Mouse (Mus musculus): ENCODE data around the gene Pappa. TPM values are rescaled to one million over a fixed set of nuclear protein-coding genes. Genes with fewer than 3 reads are reported as not detected.

Gene Pappa
- total and polyA plus RNA-seq, 2 experiments from 2014 or later: 0.27 to 1.7 TPM

DNA sequence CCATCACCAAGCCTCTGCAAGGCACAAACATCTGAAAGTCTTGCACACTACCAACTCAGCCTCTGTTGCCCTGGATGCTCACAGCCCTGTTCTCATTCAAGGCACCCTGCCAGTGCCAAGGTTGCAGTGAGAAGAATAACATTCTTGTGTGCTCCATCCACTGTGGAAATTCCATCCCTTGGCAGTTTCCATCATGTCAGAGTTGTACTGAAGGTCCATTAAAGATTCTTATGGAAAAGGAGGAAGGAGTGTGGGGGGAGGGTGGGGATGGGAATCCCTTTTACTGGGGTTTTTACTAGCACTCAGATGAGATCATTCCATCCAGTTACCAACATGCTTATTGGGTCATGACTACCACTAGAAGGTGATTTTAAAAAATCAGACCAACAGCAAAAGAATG lies 243.2 kb downstream of the Pappa start:
- H3K36me3 ChIP-seq (ENCODE audit: insufficient read depth): no peaks in the 10 kb centered on the region
- no peak overlapping the region for H3K4me3 ChIP-seq (ENCODE audit: low read depth, low read length)
- no peak for TF ChIP-seq CTCF (IDR thresholded peaks at IDR 0.05; ENCODE audit: low read depth)
- no peaks in the 10 kb centered on the region for H3K27me3 ChIP-seq (ENCODE audit: insufficient read depth, low read length)
- no peaks in the 10 kb centered on the region for H3K9me3 ChIP-seq (ENCODE audit: low read length)
- H3K4me2 ChIP-seq (ENCODE audit: low read depth): no peak overlapping the region
- ATAC-seq (no peak), DNase-seq (no peak)
- no peak overlapping the region for H3K27ac ChIP-seq (ENCODE audit: low read depth, low read length)
- no peak overlapping the region for H3K9ac ChIP-seq
- H3K4me1 ChIP-seq (ENCODE audit: insufficient read depth): no peaks in the 10 kb centered on the region

DNA sequence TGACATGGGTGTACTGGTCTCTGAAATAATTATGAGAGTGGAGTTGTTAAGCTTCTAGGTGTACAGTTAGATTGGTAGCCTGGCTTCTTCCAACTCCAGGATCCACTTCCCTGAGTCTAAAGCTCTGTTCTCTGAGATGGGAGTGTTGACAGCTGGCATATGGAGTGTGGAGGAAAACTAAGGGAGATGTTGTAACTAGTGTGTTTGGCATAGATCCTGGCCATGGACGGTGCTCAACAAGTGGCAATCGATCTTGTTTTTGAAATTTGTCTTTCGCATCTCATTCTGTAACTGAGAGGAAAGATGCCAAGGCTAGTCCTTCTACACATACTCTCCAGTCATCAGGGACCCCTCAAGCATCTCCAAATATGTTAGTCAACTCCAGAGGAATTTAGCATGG lies 248.8 kb downstream of the Pappa start:
- Histone ChIP-seq H3K27ac (ENCODE audit: low read depth, low read length) (no peak overlapping the region), H3K36me3 (ENCODE audit: insufficient read depth) (no peaks in the 10 kb centered on the region), H3K9ac (no peak overlapping the region), H3K4me3 (ENCODE audit: low read depth, low read length) (no peak overlapping the region), H3K9me3 (ENCODE audit: low read length) (no peaks in the 10 kb centered on the region), H3K4me1 (ENCODE audit: insufficient read depth) (no peaks in the 10 kb centered on the region), H3K27me3 (ENCODE audit: insufficient read depth, low read length) (no peaks in the 10 kb centered on the region), H3K4me2 (ENCODE audit: low read depth) (no peak overlapping the region)
- no peak for ATAC-seq
- no peak for DNase-seq
- TF ChIP-seq CTCF (IDR thresholded peaks at IDR 0.05; ENCODE audit: low read depth): no peak
- WGBS: 81% methylated on average over 3 of the region's 3 CpGs

DNA sequence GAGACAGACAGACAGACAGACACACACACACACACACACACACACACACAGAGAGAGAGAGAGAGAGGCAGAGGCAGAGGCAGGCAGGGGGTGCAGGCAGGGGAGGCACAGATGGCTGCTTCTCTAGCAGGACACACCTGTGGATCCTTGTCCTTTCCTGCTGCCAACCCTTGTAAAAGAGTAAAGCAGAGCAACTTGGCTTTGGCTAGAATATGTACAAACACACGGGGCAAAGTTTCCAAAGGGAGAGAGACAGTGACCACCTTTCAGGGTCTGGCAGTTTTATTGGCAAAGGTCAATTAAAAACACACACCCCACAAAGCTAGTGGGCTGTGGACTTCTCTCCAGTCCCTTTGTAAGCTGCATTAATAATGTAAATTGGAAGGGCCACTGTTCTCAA lies 249.9 kb downstream of the Pappa start:
- no peaks in the 10 kb centered on the region for H3K27me3 ChIP-seq (ENCODE audit: insufficient read depth, low read length)
- H3K4me3 ChIP-seq (ENCODE audit: low read depth, low read length): no peak overlapping the region
- H3K4me1 ChIP-seq (ENCODE audit: insufficient read depth): no peaks in the 10 kb centered on the region
- WGBS: 52% methylated on average over 1 of the region's 1 CpGs
- no peak overlapping the region for H3K27ac ChIP-seq (ENCODE audit: low read depth, low read length)
- no peaks in the 10 kb centered on the region for H3K9me3 ChIP-seq (ENCODE audit: low read length)
- DNase-seq (no peak), ATAC-seq (no peak)
- H3K4me2 ChIP-seq (ENCODE audit: low read depth): no peak overlapping the region
- H3K36me3 ChIP-seq (ENCODE audit: insufficient read depth): no peaks in the 10 kb centered on the region
- no peak for TF ChIP-seq CTCF (IDR thresholded peaks at IDR 0.05; ENCODE audit: low read depth)
- no peak overlapping the region for H3K9ac ChIP-seq

DNA sequence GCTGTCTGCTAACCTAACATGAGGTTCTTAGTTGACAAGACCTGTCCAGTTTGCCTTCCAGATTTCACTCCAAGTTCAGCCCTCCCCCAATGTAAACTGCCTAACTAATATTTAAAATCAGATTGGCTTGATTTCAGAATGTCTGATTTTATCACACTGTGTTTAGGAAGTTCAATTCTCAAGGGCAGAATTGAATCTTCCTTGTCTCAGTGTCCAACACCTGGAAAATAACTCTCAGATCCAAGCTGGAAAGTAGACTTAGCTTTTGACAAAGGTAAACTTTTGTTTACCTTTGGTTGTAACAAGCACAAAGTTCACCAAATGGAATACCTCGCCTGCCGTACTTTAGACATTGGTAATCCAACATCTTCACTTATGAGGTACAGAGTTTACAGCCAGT lies 252.6 kb downstream of the Pappa start:
- H3K9me3 ChIP-seq (ENCODE audit: low read length): no peaks in the 10 kb centered on the region
- H3K9ac ChIP-seq: no peak overlapping the region
- no peak overlapping the region for H3K27ac ChIP-seq (ENCODE audit: low read depth, low read length)
- no peak for TF ChIP-seq CTCF (IDR thresholded peaks at IDR 0.05; ENCODE audit: low read depth)
- H3K4me1 ChIP-seq (ENCODE audit: insufficient read depth): no peaks in the 10 kb centered on the region
- no peak overlapping the region for H3K4me3 ChIP-seq (ENCODE audit: low read depth, low read length)
- WGBS: 98% methylated on average over 2 of the region's 2 CpGs
- H3K36me3 ChIP-seq (ENCODE audit: insufficient read depth): no peaks in the 10 kb centered on the region
- H3K4me2 ChIP-seq (ENCODE audit: low read depth): no peak overlapping the region
- DNase-seq (no peak), ATAC-seq (no peak)
- H3K27me3 ChIP-seq (ENCODE audit: insufficient read depth, low read length): no peaks in the 10 kb centered on the region

DNA sequence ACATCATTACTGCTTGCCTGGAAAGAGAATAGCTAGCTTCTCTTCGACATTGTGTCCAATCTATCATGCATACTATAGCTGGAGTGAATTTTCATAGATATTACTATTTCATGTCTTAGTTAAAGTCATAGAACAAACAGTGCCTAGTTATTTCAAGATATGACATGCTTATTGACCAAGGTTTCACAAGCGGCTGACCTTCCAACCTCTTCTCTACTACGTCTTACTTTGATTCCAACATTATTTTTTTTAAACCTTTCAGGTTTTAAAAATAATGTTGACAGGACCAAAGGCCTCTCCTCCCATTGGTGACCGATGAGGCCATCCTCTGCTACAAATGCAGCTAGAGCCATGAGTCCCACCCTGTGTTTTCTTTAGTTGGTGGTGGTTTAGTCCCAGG lies 255.5 kb downstream of the Pappa start:
- Histone ChIP-seq H3K36me3 (ENCODE audit: insufficient read depth) (no peaks in the 10 kb centered on the region), H3K9me3 (ENCODE audit: low read length) (no peaks in the 10 kb centered on the region), H3K27ac (ENCODE audit: low read depth, low read length) (no peak overlapping the region), H3K9ac (no peak overlapping the region), H3K4me1 (ENCODE audit: insufficient read depth) (no peaks in the 10 kb centered on the region), H3K4me2 (ENCODE audit: low read depth) (no peak overlapping the region), H3K4me3 (ENCODE audit: low read depth, low read length) (no peak overlapping the region), H3K27me3 (ENCODE audit: insufficient read depth, low read length) (no peaks in the 10 kb centered on the region)
- WGBS: 94% methylated on average over 4 of the region's 4 CpGs
- ATAC-seq (no peak), DNase-seq (no peak)
- TF ChIP-seq CTCF (IDR thresholded peaks at IDR 0.05; ENCODE audit: low read depth): no peak

DNA sequence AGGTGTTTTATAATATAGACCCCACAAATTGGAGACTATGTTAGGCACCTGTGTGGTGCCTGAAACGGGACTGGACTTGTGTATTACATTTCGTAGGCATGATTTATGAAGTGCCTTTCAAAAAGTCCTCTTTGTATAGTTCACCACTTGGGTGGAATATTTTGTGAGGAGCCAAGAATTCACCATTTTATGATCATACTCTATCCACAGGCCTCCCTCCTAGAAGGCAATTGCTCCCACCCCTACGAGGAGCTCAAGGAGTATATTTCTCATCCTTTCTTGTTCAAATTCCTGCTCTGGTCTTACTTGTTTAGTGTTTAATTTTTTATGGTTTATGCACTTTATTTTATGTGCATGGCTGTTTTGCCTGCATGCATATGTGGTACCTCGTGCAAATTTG lies 259.1 kb downstream of the Pappa start:
- DNase-seq (no peak), ATAC-seq (no peak)
- no peak overlapping the region for H3K4me3 ChIP-seq (ENCODE audit: low read depth, low read length)
- H3K9me3 ChIP-seq (ENCODE audit: low read length): no peaks in the 10 kb centered on the region
- H3K9ac ChIP-seq: no peak overlapping the region
- no peaks in the 10 kb centered on the region for H3K36me3 ChIP-seq (ENCODE audit: insufficient read depth)
- no peak overlapping the region for H3K27ac ChIP-seq (ENCODE audit: low read depth, low read length)
- no peaks in the 10 kb centered on the region for H3K27me3 ChIP-seq (ENCODE audit: insufficient read depth, low read length)
- WGBS: 90% methylated on average over 4 of the region's 4 CpGs
- H3K4me2 ChIP-seq (ENCODE audit: low read depth): no peak overlapping the region
- no peaks in the 10 kb centered on the region for H3K4me1 ChIP-seq (ENCODE audit: insufficient read depth)
- no peak for TF ChIP-seq CTCF (IDR thresholded peaks at IDR 0.05; ENCODE audit: low read depth)

DNA sequence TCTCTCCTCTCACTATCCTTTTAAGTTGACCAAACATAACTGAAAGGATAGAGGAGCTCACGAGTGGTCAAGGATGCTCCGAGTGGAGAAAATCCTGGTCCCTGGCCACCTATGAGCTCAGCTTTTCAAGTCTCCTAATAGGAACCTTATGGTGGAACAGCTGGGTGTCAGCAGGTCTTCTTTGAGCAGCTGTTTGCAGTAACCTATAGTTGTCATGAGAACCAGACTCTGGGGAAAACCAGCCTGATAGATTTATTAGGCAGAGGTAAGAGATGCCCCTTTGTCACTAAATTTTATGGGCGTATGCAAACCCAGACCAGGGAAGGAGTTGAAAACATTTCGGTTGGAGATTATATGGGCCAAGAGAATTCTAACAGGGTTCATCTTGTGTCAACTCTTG lies 267.0 kb downstream of the Pappa start:
- Histone ChIP-seq H3K27ac (ENCODE audit: low read depth, low read length) (no peak overlapping the region), H3K4me1 (ENCODE audit: insufficient read depth) (no peaks in the 10 kb centered on the region), H3K4me3 (ENCODE audit: low read depth, low read length) (no peak overlapping the region), H3K9ac (no peak overlapping the region), H3K36me3 (ENCODE audit: insufficient read depth) (no peaks in the 10 kb centered on the region), H3K4me2 (ENCODE audit: low read depth) (no peak overlapping the region), H3K9me3 (ENCODE audit: low read length) (no peaks in the 10 kb centered on the region), H3K27me3 (ENCODE audit: insufficient read depth, low read length) (no peaks in the 10 kb centered on the region)
- WGBS: 84% methylated on average over 4 of the region's 4 CpGs
- ATAC-seq: no peak
- no peak for DNase-seq
- TF ChIP-seq CTCF (IDR thresholded peaks at IDR 0.05; ENCODE audit: low read depth): no peak

DNA sequence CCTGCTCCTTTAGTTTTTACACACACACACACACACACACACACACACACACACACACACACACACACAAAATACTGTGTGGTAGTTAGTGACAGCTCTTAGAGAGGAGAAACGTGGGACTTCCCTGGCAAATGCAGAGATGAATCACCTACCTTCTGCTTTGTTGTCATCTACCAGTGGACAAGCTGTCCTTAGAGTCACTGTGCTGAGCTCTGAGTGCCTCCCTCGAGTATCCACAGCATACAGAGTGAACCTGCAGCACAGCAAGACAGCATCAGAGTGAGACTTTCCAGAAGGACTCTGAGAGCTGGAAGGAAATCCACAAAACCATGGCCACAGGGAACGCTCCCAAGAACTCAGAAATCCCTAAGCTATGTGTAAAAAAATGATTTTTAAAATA lies 272.8 kb downstream of the Pappa start:
- ATAC-seq (no peak), DNase-seq (no peak)
- Histone ChIP-seq H3K27me3 (ENCODE audit: insufficient read depth, low read length) (no peaks in the 10 kb centered on the region), H3K36me3 (ENCODE audit: insufficient read depth) (no peaks in the 10 kb centered on the region), H3K4me3 (ENCODE audit: low read depth, low read length) (no peak overlapping the region), H3K27ac (ENCODE audit: low read depth, low read length) (no peak overlapping the region), H3K9me3 (ENCODE audit: low read length) (no peaks in the 10 kb centered on the region), H3K9ac (no peak overlapping the region), H3K4me1 (ENCODE audit: insufficient read depth) (no peaks in the 10 kb centered on the region), H3K4me2 (ENCODE audit: low read depth) (no peak overlapping the region)
- no peak for TF ChIP-seq CTCF (IDR thresholded peaks at IDR 0.05; ENCODE audit: low read depth)
- 69% methylated on average over 3 of the region's 3 CpGs for WGBS
